Mouse (Mus musculus): Measurements from ENCODE around the gene Trpv1.

GRCm38 (mm10) chr11:73201597-73201996 is 32.5 kb upstream of the Trpv1 start:
- no peak for TF ChIP-seq POLR2A (IDR thresholded peaks at IDR 0.05; ENCODE audit: insufficient read depth, low read depth, low read length)
- no peak for TF ChIP-seq CTCF (IDR thresholded peaks at IDR 0.05; ENCODE audit: insufficient read depth, low read depth, low read length)

Data from olfactory bulb, adult 2 months (tissue).